Mouse (Mus musculus) kidney, embryonic 15.5 days (tissue): Measurements from ENCODE around the gene Lrrc3c. TPM values are rescaled to one million over a fixed set of nuclear protein-coding genes. Genes with fewer than 3 reads are reported as not detected.
"Not testable (repeated sequence)": the region's sequence is repeated elsewhere in the genome, so short reads cannot be mapped to it uniquely, and the experiment has no call there.

Experiments
- ATAC-seq: fragments of 200-750 bp; cut with Nextera tagmentation; replicated peaks from 2 replicates; pipeline ENCODE4 v1.8.0; 2017; ENCODE audit warnings: moderate TSS enrichment; ENCODE audit not compliant: low FRiP score
- H3K27ac ChIP-seq: fragments of 300-500 bp; sonication (generic); 2 replicates; pipeline ENCODE4 v1.5.1; 2015; ENCODE audit warnings: mild to moderate bottlenecking, inconsistent platforms
- H3K27me3 ChIP-seq: fragments of 300-500 bp; sonication (generic); 2 replicates; pipeline ENCODE4 v1.6.1; 2015; ENCODE audit warnings: inconsistent platforms
- H3K36me3 ChIP-seq: fragments of 300-500 bp; sonication (generic); 2 replicates; pipeline ENCODE4 v1.6.1; 2015; ENCODE audit warnings: inconsistent platforms
- H3K4me1 ChIP-seq: fragments of 300-500 bp; sonication (generic); 2 replicates; pipeline ENCODE4 v1.6.1; 2015; ENCODE audit warnings: inconsistent platforms
- H3K4me2 ChIP-seq: fragments of 300-500 bp; sonication (generic); 2 replicates; pipeline ENCODE4 v1.6.1; 2015; ENCODE audit warnings: moderate library complexity, mild to moderate bottlenecking, inconsistent platforms
- H3K4me3 ChIP-seq: fragments of 300-500 bp; sonication (generic); replicated peaks from 2 replicates; pipeline ENCODE4 v1.5.1; 2015; ENCODE audit warnings: mild to moderate bottlenecking, inconsistent platforms
- H3K9ac ChIP-seq: fragments of 300-500 bp; sonication (generic); 2 replicates; pipeline ENCODE4 v1.6.1; 2015; ENCODE audit warnings: mild to moderate bottlenecking, inconsistent platforms
- H3K9me3 ChIP-seq: fragments of 300-500 bp; sonication (generic); replicated peaks from 2 replicates; pipeline ENCODE4 v1.6.1; 2016; ENCODE audit warnings: inconsistent platforms
- WGBS: fragments of 180-500 bp; shearing (Covaris S2); methylation state at CpG from one replicate; pipeline ENCODE4 v1.1.7; 2015; ENCODE audit warnings: mixed read lengths; 5-methylcytosine and 5-hydroxymethylcytosine counted together
- polyA plus RNA-seq: library from polyadenylated mRNA; unstranded; fragments of >200 nt; fragmentation: Nextera tagmentation; extraction: Ambion mirVana; gene quantifications from 2 replicates; pipeline ENCODE4 v1.2.1, GENCODE M21; 2015

The Lrrc3c gene
- polyA plus RNA-seq, 1 experiment from 2014 or later: not detected

- H3K9me3 ChIP-seq: no peaks in the 10 kb centered on the region
- WGBS: 81% methylated on average over 2 of the region's 2 CpGs
- no peaks in the 10 kb centered on the region for H3K36me3 ChIP-seq
- no peak overlapping the region for H3K4me3 ChIP-seq
- no peak overlapping the region for H3K27ac ChIP-seq
- peaks cover 17% of the 10 kb centered on the region for H3K4me1 ChIP-seq
- no peak overlapping the region for H3K4me2 ChIP-seq
- no peak for ATAC-seq
- H3K27me3 ChIP-seq: peaks cover 48% of the 10 kb centered on the region
- H3K9ac ChIP-seq: no peak overlapping the region
These were observed 5.9 kb downstream of the Lrrc3c start for GRCm38 (mm10) chr11:98603953-98604352.

DNA sequence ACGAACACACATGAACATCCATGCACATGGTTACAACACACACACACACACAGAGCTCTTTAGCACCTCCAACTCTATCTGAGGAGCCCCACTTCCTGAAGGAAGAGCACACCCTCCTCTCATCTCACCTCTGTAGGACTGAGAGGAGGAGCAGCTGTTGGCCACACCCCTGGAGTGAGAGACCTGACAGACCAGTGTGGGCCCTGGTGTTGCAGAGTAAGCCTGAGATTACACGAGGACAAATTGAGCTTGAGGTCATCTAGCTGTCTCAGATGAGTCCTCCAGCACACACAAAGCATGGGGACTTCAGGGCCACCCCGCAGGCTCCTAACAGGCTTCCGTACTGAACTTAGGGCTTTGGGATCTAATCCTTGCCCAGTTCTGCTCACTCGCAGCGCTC, 6.8 kb downstream of the Lrrc3c start:
- H3K9ac ChIP-seq, ATAC-seq, H3K4me3 ChIP-seq, H3K27ac ChIP-seq, H3K9me3 ChIP-seq, H3K36me3 ChIP-seq, H3K4me2 ChIP-seq: not testable (repeated sequence)
- Histone ChIP-seq H3K4me1 (peaks cover 12% of the 10 kb centered on the region), H3K27me3 (peaks cover 43% of the 10 kb centered on the region)
- WGBS: 66% methylated on average over 6 of the region's 6 CpGs

DNA sequence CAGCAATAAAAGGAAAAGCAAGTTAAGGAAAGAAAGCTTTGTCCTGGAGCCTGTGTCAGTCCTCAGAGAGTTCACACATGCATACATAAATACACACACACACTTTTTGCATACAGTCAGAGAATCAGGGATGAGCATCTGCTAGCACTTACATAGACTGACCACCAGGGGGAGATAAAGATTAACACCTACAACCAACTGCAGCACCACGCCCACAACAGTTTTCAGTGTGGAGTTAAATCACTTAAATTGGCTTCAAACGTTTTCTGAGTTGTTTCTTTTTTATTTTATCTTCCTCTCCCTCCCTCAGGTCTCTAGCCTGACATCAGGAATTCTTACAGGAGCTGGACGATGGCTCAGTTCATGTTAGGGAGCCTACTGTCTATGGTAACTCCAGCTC, 8.7 kb downstream of the Lrrc3c start:
- WGBS: 6% methylated on average over 3 of the region's 3 CpGs
- Histone ChIP-seq H3K36me3 (no peaks in the 10 kb centered on the region), H3K4me1 (peaks cover 8% of the 10 kb centered on the region), H3K4me2 (no peak overlapping the region), H3K9ac (no peak overlapping the region), H3K27ac (no peak overlapping the region), H3K4me3 (no peak overlapping the region), H3K27me3 (peaks cover 25% of the 10 kb centered on the region), H3K9me3 (no peaks in the 10 kb centered on the region)
- ATAC-seq: no peak

- no peak for ATAC-seq
- 91% methylated on average over 13 of the region's 13 CpGs for WGBS
- Histone ChIP-seq H3K27me3 (no peaks in the 10 kb centered on the region), H3K4me2 (no peak overlapping the region), H3K4me3 (no peak overlapping the region), H3K36me3 (no peaks in the 10 kb centered on the region), H3K9me3 (no peaks in the 10 kb centered on the region), H3K9ac (no peak overlapping the region), H3K4me1 (no peaks in the 10 kb centered on the region), H3K27ac (no peak overlapping the region)
These were observed 22.7 kb downstream of the Lrrc3c start for GRCm38 (mm10) chr11:98620791-98621190.

DNA sequence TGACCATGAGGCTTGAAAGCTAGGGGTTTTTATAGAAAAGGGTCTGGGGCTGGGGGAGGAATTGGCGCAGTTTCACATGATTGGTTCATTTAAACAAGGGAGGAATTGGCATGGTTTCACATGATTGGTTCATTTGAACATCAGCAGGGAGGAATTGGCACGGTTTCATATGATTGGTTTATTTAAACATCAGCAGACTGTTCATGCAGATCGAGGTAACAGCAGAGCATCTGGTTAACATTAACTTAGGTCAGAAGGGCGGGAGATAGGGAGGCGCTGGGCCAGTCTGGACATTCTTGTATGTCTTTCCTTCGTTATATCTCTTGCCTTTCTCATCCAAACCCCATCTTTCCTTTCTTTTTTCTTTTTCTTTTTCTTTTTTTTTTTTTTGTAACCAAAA, 25.9 kb downstream of the Lrrc3c start:
- H3K9ac ChIP-seq, H3K27ac ChIP-seq, ATAC-seq, H3K36me3 ChIP-seq, H3K9me3 ChIP-seq, H3K4me3 ChIP-seq, H3K4me1 ChIP-seq, H3K27me3 ChIP-seq, H3K4me2 ChIP-seq: not testable (repeated sequence)
- 75% methylated on average over 6 of the region's 6 CpGs for WGBS

DNA sequence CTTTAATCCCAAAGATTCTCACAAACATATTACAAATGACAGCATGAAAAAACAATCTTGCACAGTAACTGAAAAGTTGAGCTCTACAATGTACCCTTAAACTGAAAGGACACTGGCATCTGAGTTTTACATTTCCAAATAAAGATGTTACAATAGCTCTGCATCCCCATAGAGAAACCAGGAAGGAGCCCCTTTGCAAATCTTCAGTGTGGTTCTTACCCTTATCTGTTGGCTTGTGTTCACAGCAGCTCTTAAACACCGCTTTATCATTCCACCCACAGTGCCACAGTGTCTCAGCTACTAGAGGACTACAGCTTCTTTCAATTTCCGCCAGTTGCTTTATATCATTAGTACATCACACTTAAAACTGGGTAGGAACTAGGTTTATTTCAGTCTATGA, 26.3 kb downstream of the Lrrc3c start:
- WGBS: 95% methylated on average over 2 of the region's 2 CpGs
- ATAC-seq, H3K9me3 ChIP-seq, H3K9ac ChIP-seq, H3K4me1 ChIP-seq, H3K4me3 ChIP-seq, H3K36me3 ChIP-seq, H3K27me3 ChIP-seq, H3K4me2 ChIP-seq, H3K27ac ChIP-seq: not testable (repeated sequence)

GRCm38 (mm10) chr11:98625611-98626410, 27.7 kb downstream of the Lrrc3c start, which contains the start of the genes Gm12355 and Gsdma3:
Gm12355 (minus strand) TSS chr11:98625661.
Gsdma3 (plus strand) TSS chr11:98626360.
- H3K36me3 ChIP-seq: no peaks in the 10 kb centered on the region
- 87% methylated on average over 10 of the region's 10 CpGs for WGBS
- H3K9ac ChIP-seq: no peak within 1 kb of the TSS
- no peaks in the 10 kb centered on the region for H3K4me1 ChIP-seq
- no peak within 1 kb of the TSS for H3K4me2 ChIP-seq
- H3K27ac ChIP-seq: no peak within 1 kb of the TSS
- ATAC-seq: no peak
- no peak within 1 kb of the TSS for H3K4me3 ChIP-seq
- H3K27me3 ChIP-seq: no peaks in the 10 kb centered on the region
- no peaks in the 10 kb centered on the region for H3K9me3 ChIP-seq

DNA sequence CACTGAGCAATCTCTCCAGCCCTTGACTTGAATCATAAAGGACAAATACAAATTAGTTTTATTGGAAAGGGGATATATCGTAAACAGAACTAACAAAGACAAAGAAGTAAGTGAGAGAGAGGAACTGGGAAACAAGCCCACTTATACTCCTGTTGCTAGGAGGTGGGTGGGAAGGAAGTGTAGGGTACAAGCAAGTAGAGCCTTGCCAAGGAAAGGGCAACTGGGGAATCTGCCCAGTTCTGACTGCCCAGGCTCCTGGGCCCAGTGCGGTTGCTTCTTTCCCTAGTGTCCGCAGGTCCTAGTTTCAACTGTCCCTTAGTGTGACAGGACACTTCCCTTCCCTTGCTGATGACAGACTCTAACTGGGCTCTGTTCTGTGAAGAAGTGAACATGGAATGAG, 30.6 kb downstream of the Lrrc3c start:
- H3K27ac ChIP-seq: no peak overlapping the region
- no peaks in the 10 kb centered on the region for H3K4me1 ChIP-seq
- ATAC-seq: no peak
- no peak overlapping the region for H3K4me3 ChIP-seq
- H3K36me3 ChIP-seq: no peaks in the 10 kb centered on the region
- peaks cover 13% of the 10 kb centered on the region for H3K27me3 ChIP-seq
- no peaks in the 10 kb centered on the region for H3K9me3 ChIP-seq
- no peak overlapping the region for H3K4me2 ChIP-seq
- WGBS: 98% methylated on average over 3 of the region's 3 CpGs
- no peak overlapping the region for H3K9ac ChIP-seq

DNA sequence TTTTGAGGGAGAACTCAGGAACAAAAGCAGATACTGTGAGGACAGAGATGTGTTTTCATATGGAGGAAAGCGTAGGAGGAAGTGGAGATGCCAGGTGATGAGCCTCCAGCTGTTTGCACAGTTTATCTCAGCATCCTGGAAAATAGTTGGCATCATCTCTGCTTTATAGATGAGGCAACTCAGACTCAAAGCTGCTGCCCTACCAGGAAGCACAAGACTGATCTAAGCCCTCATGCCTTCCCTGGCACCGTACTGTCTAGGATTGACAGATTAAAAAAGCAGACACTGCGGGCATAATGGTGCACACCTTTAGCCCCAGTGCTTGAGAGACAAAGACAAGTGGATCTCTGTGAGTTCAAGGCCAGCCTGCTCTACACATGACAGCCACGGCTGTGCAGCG, 32.6 kb downstream of the Lrrc3c start:
- Histone ChIP-seq H3K4me2 (no peak overlapping the region), H3K36me3 (no peaks in the 10 kb centered on the region), H3K4me1 (no peaks in the 10 kb centered on the region), H3K27me3 (peaks cover 13% of the 10 kb centered on the region), H3K9ac (no peak overlapping the region), H3K27ac (no peak overlapping the region), H3K9me3 (no peaks in the 10 kb centered on the region), H3K4me3 (no peak overlapping the region)
- 87% methylated on average over 5 of the region's 5 CpGs for WGBS
- no peak for ATAC-seq

GRCm38 (mm10) chr11:98635312-98635970, 37.4 kb downstream of the Lrrc3c start:
- not testable (repeated sequence) for H3K27ac ChIP-seq, H3K4me3 ChIP-seq, H3K9ac ChIP-seq, ATAC-seq, H3K36me3 ChIP-seq, H3K4me2 ChIP-seq, H3K4me1 ChIP-seq, H3K9me3 ChIP-seq
- WGBS: 38% methylated on average over 10 of the region's 10 CpGs
- peaks cover 13% of the 10 kb centered on the region for H3K27me3 ChIP-seq

- Histone ChIP-seq H3K4me1 (no peaks in the 10 kb centered on the region), H3K36me3 (no peaks in the 10 kb centered on the region), H3K4me3 (no peak overlapping the region), H3K4me2 (no peak overlapping the region), H3K9me3 (no peaks in the 10 kb centered on the region), H3K9ac (no peak overlapping the region), H3K27me3 (peaks cover 8% of the 10 kb centered on the region), H3K27ac (no peak overlapping the region)
- WGBS: 68% methylated on average over 1 of the region's 1 CpGs
- no peak for ATAC-seq
These were observed 39.4 kb downstream of the Lrrc3c start for GRCm38 (mm10) chr11:98637501-98637900.

DNA sequence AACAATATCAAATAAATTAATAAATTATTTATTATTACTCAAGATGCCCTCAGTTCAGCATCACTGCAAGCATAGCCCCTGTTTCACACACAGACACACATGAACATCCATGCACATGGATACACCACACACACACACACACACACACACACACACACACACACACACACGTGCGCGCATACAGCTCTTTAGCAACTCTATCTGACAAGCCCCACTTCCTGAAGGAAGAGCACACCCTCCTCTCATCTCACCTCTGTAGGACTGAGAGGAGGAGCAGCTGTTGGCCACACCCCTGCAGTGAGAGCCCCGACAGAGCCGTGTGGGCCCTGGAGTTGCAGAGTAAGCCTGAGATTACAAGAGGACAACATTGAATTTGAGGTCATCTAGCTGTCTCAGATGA, 42.0 kb downstream of the Lrrc3c start:
- no peak overlapping the region for H3K9ac ChIP-seq
- no peak overlapping the region for H3K27ac ChIP-seq
- no peak for ATAC-seq
- H3K4me2 ChIP-seq: no peak overlapping the region
- H3K9me3 ChIP-seq: no peaks in the 10 kb centered on the region
- WGBS: 67% methylated on average over 5 of the region's 5 CpGs
- no peaks in the 10 kb centered on the region for H3K36me3 ChIP-seq
- no peak overlapping the region for H3K4me3 ChIP-seq
- H3K4me1 ChIP-seq: no peaks in the 10 kb centered on the region
- H3K27me3 ChIP-seq: no peaks in the 10 kb centered on the region
